Mouse (Mus musculus): Measurements from ENCODE around the gene Usp15.

Gene Usp15

GRCm38 (mm10) chr10:123170898-123171297 lies 25.9 kb downstream of the Usp15 start:
- DNase-seq: no peak

- no peak for DNase-seq
Observed at GRCm38 (mm10) chr10:123165542-123165941, 31.3 kb downstream of the Usp15 start.

- DNase-seq: no peak
Observed at GRCm38 (mm10) chr10:123160508-123160907, 36.3 kb downstream of the Usp15 start.

GRCm38 (mm10) chr10:123159316-123159715 lies 37.5 kb downstream of the Usp15 start:
- no peak for DNase-seq

GRCm38 (mm10) chr10:123156392-123156791 lies 40.4 kb downstream of the Usp15 start:
- DNase-seq: no peak

GRCm38 (mm10) chr10:123155764-123156163 lies 41.0 kb downstream of the Usp15 start:
- no peak for DNase-seq

GRCm38 (mm10) chr10:123153321-123153720 lies 43.5 kb downstream of the Usp15 start:
- DNase-seq: no peak

- no peak for DNase-seq
Observed at GRCm38 (mm10) chr10:123148025-123148814, 48.6 kb downstream of the Usp15 start.

GRCm38 (mm10) chr10:123147180-123147579 lies 49.6 kb downstream of the Usp15 start:
- DNase-seq: no peak

- no peak for DNase-seq
Observed at GRCm38 (mm10) chr10:123146349-123146748, 50.4 kb downstream of the Usp15 start.

- DNase-seq: no peak
Observed at GRCm38 (mm10) chr10:123144256-123144655, 52.5 kb downstream of the Usp15 start.

GRCm38 (mm10) chr10:123142395-123143050 lies 54.3 kb downstream of the Usp15 start:
- DNase-seq: peak; percentile 30

- DNase-seq: no peak
Observed at GRCm38 (mm10) chr10:123135818-123136217, 61.0 kb downstream of the Usp15 start.

GRCm38 (mm10) chr10:123131487-123131886 lies 65.3 kb downstream of the Usp15 start:
- DNase-seq: no peak

- no peak for DNase-seq
Observed at GRCm38 (mm10) chr10:123120666-123121392, 76.0 kb downstream of the Usp15 start.

GRCm38 (mm10) chr10:123116861-123117260 lies 79.9 kb downstream of the Usp15 start:
- no peak for DNase-seq

GRCm38 (mm10) chr10:123113466-123113865 lies 83.3 kb downstream of the Usp15 start:
- no peak for DNase-seq

- DNase-seq: no peak
Observed at GRCm38 (mm10) chr10:123112787-123113168, 84.0 kb downstream of the Usp15 start.

- no peak for DNase-seq
Observed at GRCm38 (mm10) chr10:123112056-123112786, 84.6 kb downstream of the Usp15 start.

GRCm38 (mm10) chr10:123110548-123110947 lies 86.2 kb downstream of the Usp15 start:
- DNase-seq: no peak

GRCm38 (mm10) chr10:123108527-123108926 lies 88.3 kb downstream of the Usp15 start:
- DNase-seq: no peak

- DNase-seq: no peak
Observed at GRCm38 (mm10) chr10:123108121-123108520, 88.7 kb downstream of the Usp15 start.

GRCm38 (mm10) chr10:123101303-123101702 lies 95.5 kb downstream of the Usp15 start:
- DNase-seq: no peak
